Mouse (Mus musculus) embryo, embryonic 10 days (tissue): ENCODE results near the gene Stk11ip.

Experiments
- DNase-seq: peaks from one replicate; pipeline ENCODE4 v3.0.0-alpha.2; 2015; ENCODE audit warnings: low spot score

Gene Stk11ip

GRCm38 (mm10) chr1:75541496-75541895, 20.2 kb downstream of the Stk11ip start:
- no peak for DNase-seq

DNA sequence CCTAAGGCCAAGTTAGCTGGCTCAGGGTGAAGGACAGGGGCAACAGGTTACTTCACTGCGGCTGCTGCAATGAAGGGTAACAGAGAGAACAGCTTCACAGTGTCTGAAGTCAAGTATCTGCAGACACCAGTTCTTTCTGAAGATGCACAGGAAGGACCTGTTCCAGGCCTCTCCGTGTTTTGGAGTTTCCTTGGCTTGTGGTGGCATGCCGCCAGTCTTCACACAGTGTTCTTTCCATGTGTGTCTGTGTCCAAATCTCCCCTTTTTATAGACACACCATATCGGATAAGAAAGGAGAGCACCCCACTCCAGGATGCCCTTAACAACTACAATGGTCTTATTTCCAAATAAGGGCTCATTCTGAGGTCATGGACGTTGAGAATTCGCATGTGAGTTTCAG, 23.0 kb downstream of the Stk11ip start:
- no peak for DNase-seq

DNA sequence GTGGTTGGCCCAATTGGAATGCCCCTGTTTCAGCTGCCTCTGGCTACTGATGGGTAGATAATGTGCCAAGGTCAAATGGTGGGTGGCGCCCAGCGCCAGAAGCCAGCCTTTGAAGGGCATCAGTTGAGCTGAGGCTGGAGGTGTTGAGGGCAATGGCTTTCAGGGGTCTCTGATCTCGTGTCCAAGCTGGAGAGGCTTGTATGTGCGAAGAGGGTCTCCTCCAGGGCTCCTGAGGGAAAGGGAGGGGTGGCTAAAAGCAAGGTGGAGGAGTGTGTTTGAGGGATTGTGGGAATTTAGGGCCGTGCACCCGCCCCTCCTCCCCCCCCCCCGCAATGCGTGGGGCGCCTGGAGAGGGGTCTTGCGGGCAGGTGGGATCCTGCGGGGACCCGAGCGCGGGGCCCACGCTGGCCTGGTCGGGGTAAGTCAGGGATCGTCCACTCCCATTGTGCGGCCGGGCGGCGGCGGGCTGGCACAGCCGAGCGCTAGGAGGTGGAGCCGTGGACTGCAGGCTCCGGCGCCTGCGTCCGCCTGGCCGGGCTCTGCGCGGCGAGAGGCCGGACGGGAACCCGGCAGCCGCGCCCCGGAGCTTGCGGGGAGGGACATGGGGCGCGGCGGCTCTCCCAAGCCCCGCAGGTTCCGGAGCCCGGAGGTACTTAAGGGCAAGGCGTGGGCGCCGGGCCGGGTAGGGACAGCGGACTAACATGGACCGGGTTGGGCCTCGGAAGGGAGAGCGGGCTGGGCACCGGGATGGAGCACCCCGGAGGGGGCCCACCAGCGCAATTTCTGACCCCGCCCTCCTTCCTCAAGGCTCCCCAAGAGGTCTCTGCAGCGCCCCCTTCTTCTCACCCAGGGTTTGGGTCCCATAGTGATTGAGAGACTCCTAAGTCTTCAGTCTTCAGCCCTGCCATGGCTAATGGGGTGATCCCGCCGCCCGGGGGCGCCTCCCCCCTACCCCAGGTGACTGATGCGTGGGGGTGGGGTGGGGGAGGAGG, 24.9 kb downstream of the Stk11ip start, which contains the start of gene Slc4a3:
TSS of gene Slc4a3 (plus strand) at position 302 of the 992 bp plus-strand sequence.
- peak; percentile 73 for DNase-seq

DNA sequence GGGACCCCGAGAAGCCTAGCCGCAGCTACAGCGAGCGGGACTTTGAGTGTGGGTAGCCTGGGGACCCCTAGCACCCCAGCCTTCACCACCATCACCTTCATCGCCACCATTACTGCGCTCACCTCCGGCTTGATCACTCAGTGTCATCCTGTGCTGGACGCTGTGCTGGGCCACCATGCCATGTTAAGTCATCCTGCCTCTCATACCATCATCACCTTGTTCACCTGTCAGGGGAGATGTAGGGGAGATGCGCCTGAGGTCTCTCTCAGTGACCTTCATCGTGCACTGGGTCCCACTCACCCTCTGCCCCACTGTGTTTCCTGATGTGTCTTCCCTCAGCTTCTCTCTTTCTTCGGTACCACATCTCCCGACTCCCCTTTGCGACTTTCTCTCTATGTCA, 26.0 kb downstream of the Stk11ip start:
- no peak for DNase-seq

- no peak for DNase-seq
Observed at GRCm38 (mm10) chr1:75548083-75548482, 26.8 kb downstream of the Stk11ip start.

- DNase-seq, result no peak
Observed at GRCm38 (mm10) chr1:75548871-75549270, 27.5 kb downstream of the Stk11ip start.

DNA sequence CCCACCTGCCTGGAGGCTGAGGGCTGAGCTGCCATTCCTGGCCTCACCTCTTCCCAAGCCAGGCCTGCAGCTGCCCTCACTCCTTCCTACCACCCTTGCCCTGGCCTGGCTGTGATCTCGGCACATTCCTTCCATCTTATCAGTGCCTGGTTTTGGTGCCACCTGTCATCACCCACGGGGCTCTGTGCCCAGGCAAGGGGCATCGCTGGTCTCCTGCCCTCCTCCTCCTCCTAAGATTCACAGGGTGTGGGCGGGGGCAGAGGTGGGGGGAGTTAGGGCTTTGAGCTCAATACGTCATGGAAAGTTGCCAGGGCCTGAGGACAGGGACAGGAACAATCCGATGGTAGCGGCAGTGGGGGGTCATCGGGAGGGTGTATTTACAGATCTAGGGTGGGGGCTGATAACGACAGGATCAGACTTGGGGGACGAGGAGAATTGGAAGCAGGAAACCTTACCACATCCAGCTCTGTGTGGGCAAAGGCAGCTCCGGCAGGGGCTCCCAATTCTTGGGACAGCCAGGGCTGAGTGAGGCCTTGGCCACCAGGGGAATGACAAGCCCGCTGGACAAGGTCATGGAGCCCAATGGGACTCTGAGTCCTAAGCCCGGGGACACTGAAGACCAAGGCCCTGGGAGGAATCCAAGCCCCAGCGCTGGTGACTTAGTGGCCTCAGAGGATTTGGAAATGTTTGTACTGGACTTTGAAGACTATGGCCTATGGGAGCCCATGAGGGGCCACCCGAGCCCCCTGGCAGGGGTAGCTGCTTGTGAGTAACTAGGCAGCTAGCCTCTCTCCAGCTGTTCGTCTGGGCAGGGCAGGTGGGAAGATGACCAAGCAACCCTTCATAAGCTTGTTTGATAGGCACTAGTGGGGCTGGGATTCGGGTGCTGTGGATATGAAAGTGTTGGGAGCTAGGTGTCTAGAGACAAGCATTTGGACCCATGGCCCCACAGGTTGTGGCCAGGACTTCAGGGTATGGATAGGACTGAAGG, 28.3 kb downstream of the Stk11ip start:
- DNase-seq, result no peak

DNA sequence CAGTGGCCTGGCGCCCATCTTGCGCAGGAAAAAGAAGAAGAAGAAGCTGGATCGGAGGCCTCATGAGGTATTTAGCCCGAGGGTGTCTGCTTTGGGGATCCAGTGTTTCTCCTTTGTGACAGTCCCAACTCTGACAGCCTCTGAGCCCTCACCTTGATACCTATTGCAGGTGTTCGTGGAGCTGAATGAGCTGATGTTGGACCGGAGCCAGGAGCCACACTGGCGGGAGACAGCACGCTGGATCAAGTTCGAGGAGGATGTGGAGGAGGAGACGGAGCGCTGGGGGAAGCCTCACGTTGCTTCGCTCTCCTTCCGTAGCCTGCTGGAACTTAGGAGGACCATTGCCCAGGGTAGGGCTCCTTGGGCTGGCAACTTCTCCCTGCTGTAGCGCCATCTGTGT, 29.3 kb downstream of the Stk11ip start:
- DNase-seq, result no peak

GRCm38 (mm10) chr1:75555680-75556079, 34.4 kb downstream of the Stk11ip start:
- no peak for DNase-seq

GRCm38 (mm10) chr1:75556143-75556781, 34.9 kb downstream of the Stk11ip start:
- no peak for DNase-seq

GRCm38 (mm10) chr1:75557041-75557440, 35.7 kb downstream of the Stk11ip start:
- DNase-seq, result no peak

DNA sequence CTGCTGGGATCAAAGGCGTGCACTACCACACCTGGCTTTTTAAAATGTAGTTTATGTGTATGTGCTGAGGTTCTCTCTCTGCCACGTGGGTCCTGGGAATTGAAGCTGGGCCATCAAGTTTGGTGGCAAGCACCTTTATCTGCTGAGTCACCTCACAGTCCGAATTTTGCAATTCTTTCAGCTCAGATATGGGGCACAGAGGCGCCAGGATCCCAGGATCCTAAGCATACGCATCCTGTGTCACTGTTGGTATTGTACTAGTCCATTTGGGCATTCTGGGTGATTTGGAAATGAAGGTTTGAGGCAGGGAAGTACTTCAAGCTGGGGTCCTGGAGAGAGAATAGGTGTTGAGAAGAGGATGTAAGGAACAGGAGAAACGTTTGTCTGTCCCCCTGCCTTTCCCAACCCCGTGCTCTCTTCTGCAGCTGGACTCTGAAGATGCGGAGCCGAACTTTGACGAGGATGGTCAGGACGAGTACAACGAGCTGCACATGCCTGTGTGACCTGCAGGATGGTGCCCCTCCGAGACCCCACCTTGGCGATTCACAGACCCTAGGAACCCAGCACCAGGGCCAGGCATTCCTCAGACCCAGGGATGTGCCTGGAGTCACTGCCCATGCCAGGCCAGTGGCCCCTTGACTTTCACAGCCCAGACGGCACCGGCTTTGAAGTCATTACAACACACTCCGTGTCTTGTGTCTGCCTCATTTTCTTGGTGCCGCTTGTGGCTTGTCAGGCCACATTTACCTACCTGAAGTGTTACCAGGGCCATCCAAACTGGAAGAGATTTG, 37.3 kb downstream of the Stk11ip start:
- DNase-seq, result no peak

DNA sequence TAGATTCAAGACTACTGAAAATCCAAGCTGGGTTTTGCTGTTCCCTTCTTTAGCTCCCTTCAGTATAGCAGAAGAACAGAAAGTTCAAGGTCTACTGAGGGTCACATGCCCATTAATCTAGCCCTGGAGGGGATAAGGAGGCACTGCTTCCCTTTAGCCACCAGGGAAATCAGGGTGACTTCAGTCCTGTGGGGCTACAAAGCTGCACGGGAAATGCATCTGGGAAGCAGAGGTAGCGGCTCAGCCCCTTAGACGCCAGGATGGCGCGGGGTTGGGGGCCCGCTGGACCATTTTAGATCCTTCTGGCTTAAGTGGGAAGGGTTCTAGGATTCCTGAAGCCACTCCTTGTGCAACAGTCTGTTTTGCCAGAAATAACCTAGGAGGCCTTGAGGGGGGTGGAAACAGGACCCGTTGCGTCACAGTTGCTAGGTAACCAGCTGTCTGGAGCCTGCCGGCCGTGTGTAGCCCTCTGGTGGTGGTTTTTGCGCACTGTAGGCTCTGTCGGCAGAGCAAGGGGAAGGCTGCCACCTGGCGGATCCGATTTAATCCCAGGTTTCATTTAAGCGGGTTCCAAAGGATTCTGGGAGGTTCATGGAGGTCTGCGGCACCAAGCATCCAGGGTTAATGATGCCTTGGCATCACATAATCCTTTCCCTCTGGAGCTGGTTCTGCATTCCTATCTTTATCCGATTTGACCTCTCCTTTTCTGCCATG, 38.0 kb downstream of the Stk11ip start:
- peak; percentile 94 for DNase-seq

DNA sequence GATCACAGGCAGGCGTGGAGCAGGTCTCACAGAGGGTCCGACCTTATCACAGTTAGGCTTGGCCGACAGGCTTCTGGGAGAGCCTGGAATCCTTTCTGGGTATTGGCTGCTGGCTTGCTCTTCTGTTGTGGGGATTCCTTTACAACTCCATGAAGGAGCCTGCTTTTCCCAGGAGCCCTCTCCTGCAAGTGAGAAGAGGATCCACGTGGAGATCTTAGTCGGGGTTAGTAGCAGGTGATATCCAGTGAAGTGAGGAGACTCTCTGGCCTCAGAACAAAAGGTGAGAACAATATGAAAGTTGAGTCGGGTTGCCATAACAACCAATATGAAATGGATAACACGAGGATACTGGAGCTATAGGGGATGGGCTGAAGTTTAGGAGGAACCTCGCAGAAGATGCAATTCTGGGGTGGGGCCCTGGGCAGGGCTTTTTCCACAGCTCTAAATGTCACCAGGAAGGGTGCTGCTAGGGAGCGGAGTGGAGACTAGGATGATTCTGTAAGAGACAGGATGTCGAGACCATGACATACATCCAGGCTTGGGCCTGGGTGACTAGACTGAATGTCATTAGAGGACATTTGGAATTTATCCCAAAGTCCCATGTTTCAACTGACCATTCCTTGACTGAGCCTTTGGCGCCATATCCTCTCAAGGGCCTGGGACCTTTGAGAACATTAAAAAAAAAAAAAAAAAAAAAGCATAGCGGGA, 39.0 kb downstream of the Stk11ip start:
- DNase-seq, result no peak

- no peak for DNase-seq
Observed at GRCm38 (mm10) chr1:75561221-75561897, 40.0 kb downstream of the Stk11ip start.

- no peak for DNase-seq
Observed at GRCm38 (mm10) chr1:75561898-75562238, 40.5 kb downstream of the Stk11ip start.

- DNase-seq, result no peak
Observed at GRCm38 (mm10) chr1:75564102-75564501, 42.8 kb downstream of the Stk11ip start.

DNA sequence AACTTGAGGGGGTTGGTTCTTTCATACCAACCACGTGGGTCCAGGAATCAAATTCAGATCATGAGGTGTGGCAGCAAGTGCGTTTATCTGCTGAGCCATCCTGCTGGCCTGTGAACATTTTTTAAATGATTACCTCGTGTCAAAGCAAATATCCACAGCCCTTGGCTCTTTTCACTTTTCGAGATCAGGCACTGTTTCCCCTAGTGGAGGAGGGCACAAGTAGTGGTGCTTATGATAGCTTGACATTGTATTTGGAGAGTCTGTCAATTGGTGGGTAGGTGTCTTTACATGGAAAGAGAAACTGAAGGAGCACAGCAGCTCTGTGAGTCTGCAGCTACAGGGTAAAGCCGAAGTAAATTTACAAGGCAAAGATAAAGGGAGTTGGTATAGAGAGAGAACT, 43.6 kb downstream of the Stk11ip start:
- no peak for DNase-seq

GRCm38 (mm10) chr1:75565616-75566015, 44.3 kb downstream of the Stk11ip start:
- DNase-seq, result no peak
